Mouse (Mus musculus): ENCODE results near the gene Hrc. TPM values are rescaled to one million over a fixed set of nuclear protein-coding genes. Genes with fewer than 3 reads are reported as not detected.

Gene Hrc
- 0.15 TPM for polyA plus RNA-seq (2015; fragmentation: Illumina TruSeq; extraction: RNeasy Lipid Tissue Mini Kit (QIAGEN cat#74804); ENCODE audit: insufficient read depth, low replicate concordance)

GRCm38 (mm10) chr7:45335056-45335455 is at the start of gene Hrc:
TSS of gene Hrc (plus strand) at chr7:45335290.

GRCm38 (mm10) chr7:45333431-45333982 is 1.6 kb upstream of the Hrc start, which contains the start of gene Trpm4:
TSS of gene Trpm4 (minus strand) at chr7:45333780.

GRCm38 (mm10) chr7:45366652-45367019 is 31.5 kb downstream of the Hrc start, which contains the start of gene Ppfia3:
TSS of gene Ppfia3 (minus strand) at chr7:45367019.

GRCm38 (mm10) chr7:45370475-45371311 is 35.6 kb downstream of the Hrc start, which contains the start of gene Lin7b:
TSS of gene Lin7b (minus strand) at chr7:45370583.

Other genes starting within 250 kb of the Hrc start
- 9.4 TPM for gene Rcn3, start 243.1 kb upstream of the Hrc start, polyA plus RNA-seq (2015; fragmentation: Illumina TruSeq; extraction: RNeasy Lipid Tissue Mini Kit (QIAGEN cat#74804); ENCODE audit: insufficient read depth, low replicate concordance)
- gene Fcgrt, start 231.4 kb upstream of the Hrc start, polyA plus RNA-seq (2015; fragmentation: Illumina TruSeq; extraction: RNeasy Lipid Tissue Mini Kit (QIAGEN cat#74804); ENCODE audit: insufficient read depth, low replicate concordance), result 45.8 TPM
- gene Rps11, start 210.9 kb upstream of the Hrc start, polyA plus RNA-seq (2015; fragmentation: Illumina TruSeq; extraction: RNeasy Lipid Tissue Mini Kit (QIAGEN cat#74804); ENCODE audit: insufficient read depth, low replicate concordance), result 3,350 TPM
- 4,521 TPM for gene Rpl13a, start 206.5 kb upstream of the Hrc start, polyA plus RNA-seq (2015; fragmentation: Illumina TruSeq; extraction: RNeasy Lipid Tissue Mini Kit (QIAGEN cat#74804); ENCODE audit: insufficient read depth, low replicate concordance)
- gene Gm45713, start 199.1 kb upstream of the Hrc start, polyA plus RNA-seq (2015; fragmentation: Illumina TruSeq; extraction: RNeasy Lipid Tissue Mini Kit (QIAGEN cat#74804); ENCODE audit: insufficient read depth, low replicate concordance), result not detected
- 119 TPM for gene Flt3l, start 198.9 kb upstream of the Hrc start, polyA plus RNA-seq (2015; fragmentation: Illumina TruSeq; extraction: RNeasy Lipid Tissue Mini Kit (QIAGEN cat#74804); ENCODE audit: insufficient read depth, low replicate concordance)
- 19.7 TPM for gene Pih1d1, start 181.0 kb upstream of the Hrc start, polyA plus RNA-seq (2015; fragmentation: Illumina TruSeq; extraction: RNeasy Lipid Tissue Mini Kit (QIAGEN cat#74804); ENCODE audit: insufficient read depth, low replicate concordance)
- gene Aldh16a1, start 180.7 kb upstream of the Hrc start, polyA plus RNA-seq (2015; fragmentation: Illumina TruSeq; extraction: RNeasy Lipid Tissue Mini Kit (QIAGEN cat#74804); ENCODE audit: insufficient read depth, low replicate concordance), result 25.4 TPM
- gene Slc17a7, start 171.3 kb upstream of the Hrc start, polyA plus RNA-seq (2015; fragmentation: Illumina TruSeq; extraction: RNeasy Lipid Tissue Mini Kit (QIAGEN cat#74804); ENCODE audit: insufficient read depth, low replicate concordance), result not detected
- gene Gfy, start 155.7 kb upstream of the Hrc start, polyA plus RNA-seq (2015; fragmentation: Illumina TruSeq; extraction: RNeasy Lipid Tissue Mini Kit (QIAGEN cat#74804); ENCODE audit: insufficient read depth, low replicate concordance), result not detected
- gene Pth2, start 154.3 kb upstream of the Hrc start, polyA plus RNA-seq (2015; fragmentation: Illumina TruSeq; extraction: RNeasy Lipid Tissue Mini Kit (QIAGEN cat#74804); ENCODE audit: insufficient read depth, low replicate concordance), result not detected
- gene Ccdc155, start 130.4 kb upstream of the Hrc start, polyA plus RNA-seq (2015; fragmentation: Illumina TruSeq; extraction: RNeasy Lipid Tissue Mini Kit (QIAGEN cat#74804); ENCODE audit: insufficient read depth, low replicate concordance), result 0.10 TPM
- gene Dkkl1, start 123.1 kb upstream of the Hrc start, polyA plus RNA-seq (2015; fragmentation: Illumina TruSeq; extraction: RNeasy Lipid Tissue Mini Kit (QIAGEN cat#74804); ENCODE audit: insufficient read depth, low replicate concordance), result 0.99 TPM
- 2.5 TPM for gene Tead2, start 119.5 kb upstream of the Hrc start, polyA plus RNA-seq (2015; fragmentation: Illumina TruSeq; extraction: RNeasy Lipid Tissue Mini Kit (QIAGEN cat#74804); ENCODE audit: insufficient read depth, low replicate concordance)
- gene Cd37, start 96.2 kb upstream of the Hrc start, polyA plus RNA-seq (2015; fragmentation: Illumina TruSeq; extraction: RNeasy Lipid Tissue Mini Kit (QIAGEN cat#74804); ENCODE audit: insufficient read depth, low replicate concordance), result 398 TPM
- not detected for gene Slc6a16, start 94.2 kb upstream of the Hrc start, polyA plus RNA-seq (2015; fragmentation: Illumina TruSeq; extraction: RNeasy Lipid Tissue Mini Kit (QIAGEN cat#74804); ENCODE audit: insufficient read depth, low replicate concordance)
- 0.97 TPM for gene Slc6a21, start 57.8 kb upstream of the Hrc start, polyA plus RNA-seq (2015; fragmentation: Illumina TruSeq; extraction: RNeasy Lipid Tissue Mini Kit (QIAGEN cat#74804); ENCODE audit: insufficient read depth, low replicate concordance)
- gene Trpm4, start 1.5 kb upstream of the Hrc start, polyA plus RNA-seq (2015; fragmentation: Illumina TruSeq; extraction: RNeasy Lipid Tissue Mini Kit (QIAGEN cat#74804); ENCODE audit: insufficient read depth, low replicate concordance), result 3.5 TPM
- 0.10 TPM for gene Ppfia3, start 31.7 kb downstream of the Hrc start, polyA plus RNA-seq (2015; fragmentation: Illumina TruSeq; extraction: RNeasy Lipid Tissue Mini Kit (QIAGEN cat#74804); ENCODE audit: insufficient read depth, low replicate concordance)
- not detected for gene Lin7b, start 35.3 kb downstream of the Hrc start, polyA plus RNA-seq (2015; fragmentation: Illumina TruSeq; extraction: RNeasy Lipid Tissue Mini Kit (QIAGEN cat#74804); ENCODE audit: insufficient read depth, low replicate concordance)
- 639 TPM for gene Snrnp70, start 60.5 kb downstream of the Hrc start, polyA plus RNA-seq (2015; fragmentation: Illumina TruSeq; extraction: RNeasy Lipid Tissue Mini Kit (QIAGEN cat#74804); ENCODE audit: insufficient read depth, low replicate concordance)
- not detected for gene Kcna7, start 70.4 kb downstream of the Hrc start, polyA plus RNA-seq (2015; fragmentation: Illumina TruSeq; extraction: RNeasy Lipid Tissue Mini Kit (QIAGEN cat#74804); ENCODE audit: insufficient read depth, low replicate concordance)
- gene Ntf5, start 78.4 kb downstream of the Hrc start, polyA plus RNA-seq (2015; fragmentation: Illumina TruSeq; extraction: RNeasy Lipid Tissue Mini Kit (QIAGEN cat#74804); ENCODE audit: insufficient read depth, low replicate concordance), result not detected
- not detected for gene Lhb, start 85.5 kb downstream of the Hrc start, polyA plus RNA-seq (2015; fragmentation: Illumina TruSeq; extraction: RNeasy Lipid Tissue Mini Kit (QIAGEN cat#74804); ENCODE audit: insufficient read depth, low replicate concordance)
- gene Gys1, start 99.6 kb downstream of the Hrc start, polyA plus RNA-seq (2015; fragmentation: Illumina TruSeq; extraction: RNeasy Lipid Tissue Mini Kit (QIAGEN cat#74804); ENCODE audit: insufficient read depth, low replicate concordance), result 7.5 TPM
- 12.1 TPM for gene Ruvbl2, start 102.8 kb downstream of the Hrc start, polyA plus RNA-seq (2015; fragmentation: Illumina TruSeq; extraction: RNeasy Lipid Tissue Mini Kit (QIAGEN cat#74804); ENCODE audit: insufficient read depth, low replicate concordance)
- gene Ftl1, start 124.6 kb downstream of the Hrc start, polyA plus RNA-seq (2015; fragmentation: Illumina TruSeq; extraction: RNeasy Lipid Tissue Mini Kit (QIAGEN cat#74804); ENCODE audit: insufficient read depth, low replicate concordance), result 761 TPM
- 41.1 TPM for gene Bax, start 131.6 kb downstream of the Hrc start, polyA plus RNA-seq (2015; fragmentation: Illumina TruSeq; extraction: RNeasy Lipid Tissue Mini Kit (QIAGEN cat#74804); ENCODE audit: insufficient read depth, low replicate concordance)
- gene Tulp2, start 146.6 kb downstream of the Hrc start, polyA plus RNA-seq (2015; fragmentation: Illumina TruSeq; extraction: RNeasy Lipid Tissue Mini Kit (QIAGEN cat#74804); ENCODE audit: insufficient read depth, low replicate concordance), result 0.11 TPM
- gene Gm45808, start 151.5 kb downstream of the Hrc start, polyA plus RNA-seq (2015; fragmentation: Illumina TruSeq; extraction: RNeasy Lipid Tissue Mini Kit (QIAGEN cat#74804); ENCODE audit: insufficient read depth, low replicate concordance), result not detected
- 6.0 TPM for gene Dhdh, start 153.5 kb downstream of the Hrc start, polyA plus RNA-seq (2015; fragmentation: Illumina TruSeq; extraction: RNeasy Lipid Tissue Mini Kit (QIAGEN cat#74804); ENCODE audit: insufficient read depth, low replicate concordance)
- gene Nucb1, start 175.1 kb downstream of the Hrc start, polyA plus RNA-seq (2015; fragmentation: Illumina TruSeq; extraction: RNeasy Lipid Tissue Mini Kit (QIAGEN cat#74804); ENCODE audit: insufficient read depth, low replicate concordance), result 82.9 TPM
- 28.5 TPM for gene Ppp1r15a, start 191.0 kb downstream of the Hrc start, polyA plus RNA-seq (2015; fragmentation: Illumina TruSeq; extraction: RNeasy Lipid Tissue Mini Kit (QIAGEN cat#74804); ENCODE audit: insufficient read depth, low replicate concordance)
- 3.0 TPM for gene Plekha4, start 191.0 kb downstream of the Hrc start, polyA plus RNA-seq (2015; fragmentation: Illumina TruSeq; extraction: RNeasy Lipid Tissue Mini Kit (QIAGEN cat#74804); ENCODE audit: insufficient read depth, low replicate concordance)
- gene Hsd17b14, start 219.6 kb downstream of the Hrc start, polyA plus RNA-seq (2015; fragmentation: Illumina TruSeq; extraction: RNeasy Lipid Tissue Mini Kit (QIAGEN cat#74804); ENCODE audit: insufficient read depth, low replicate concordance), result 0.86 TPM
- 27.9 TPM for gene Bcat2, start 234.9 kb downstream of the Hrc start, polyA plus RNA-seq (2015; fragmentation: Illumina TruSeq; extraction: RNeasy Lipid Tissue Mini Kit (QIAGEN cat#74804); ENCODE audit: insufficient read depth, low replicate concordance)